Mouse (Mus musculus): ENCODE results near the gene Gm10024. TPM values are rescaled to one million over a fixed set of nuclear protein-coding genes. Genes with fewer than 3 reads are reported as not detected.
"Not testable (repeated sequence)": the region's sequence is repeated elsewhere in the genome, so short reads cannot be mapped to it uniquely, and the experiment has no call there.

Gm10024 gene
- polyA plus RNA-seq, 1 experiment from 2014 or later = not detected

DNA sequence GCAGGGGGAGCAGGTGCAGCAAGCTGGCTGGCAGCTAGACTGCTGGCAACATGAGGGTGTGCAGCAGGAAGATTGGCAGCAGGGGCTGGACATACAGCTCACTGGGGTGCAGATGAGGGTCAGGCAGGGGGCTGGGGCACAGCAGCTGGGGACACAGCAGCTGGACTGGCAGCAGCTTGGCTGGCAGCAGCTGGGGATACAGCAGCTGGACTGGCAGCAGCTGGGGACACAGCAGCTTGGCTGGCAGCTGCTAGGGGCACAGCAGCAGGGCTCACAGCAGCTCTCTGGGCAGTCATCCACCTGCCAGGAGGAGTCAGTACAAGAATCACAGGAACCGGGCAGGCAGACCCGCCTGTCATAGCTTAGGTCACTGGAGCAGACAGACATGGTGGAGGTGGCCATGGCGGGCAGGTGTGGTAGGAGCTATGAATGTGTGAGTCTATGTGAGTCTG, 20.9 kb upstream of the Gm10024 start, which contains the start of gene Gm19402:
Gm19402 (minus strand) TSS at position 402 of the 452 bp plus-strand sequence.
- not testable (repeated sequence) for H3K4me3 ChIP-seq (replicated peaks); H3K27ac ChIP-seq; H3K36me3 ChIP-seq; H3K4me2 ChIP-seq (replicated peaks); H3K9ac ChIP-seq (replicated peaks); H3K9me3 ChIP-seq; ATAC-seq
- Histone ChIP-seq H3K27me3 (peaks cover 29% of the 10 kb centered on the region), H3K4me1 (replicated peaks) (peaks cover 23% of the 10 kb centered on the region)
- WGBS = 60% methylated on average over 3 of the region's 3 CpGs

DNA sequence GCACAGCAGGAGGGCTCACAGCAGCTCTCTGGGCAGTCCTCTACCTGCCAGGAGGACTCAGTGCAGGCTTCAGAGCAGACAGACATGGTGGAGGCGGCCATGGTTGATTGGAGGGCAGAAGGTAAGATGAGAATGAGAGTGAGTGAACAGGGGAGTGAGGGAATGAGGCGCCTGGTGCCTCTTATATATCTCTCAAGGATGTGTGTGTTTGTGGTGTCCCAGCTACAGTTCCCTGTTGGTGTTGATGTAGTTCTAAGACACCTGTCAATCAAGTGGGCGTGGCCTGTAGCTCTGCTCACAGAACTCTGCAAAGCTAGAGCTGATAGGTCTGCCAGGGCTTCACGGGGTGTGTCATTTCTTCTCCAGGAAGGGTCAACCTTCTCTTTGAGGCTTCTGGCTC, 14.1 kb upstream of the Gm10024 start, which contains the start of gene Gm9508:
Gm9508 (minus strand) TSS at position 101 of the 400 bp plus-strand sequence.
- no peaks in the 10 kb centered on the region for H3K27me3 ChIP-seq
- no peak within 1 kb of the TSS for H3K27ac ChIP-seq
- H3K4me2 ChIP-seq (replicated peaks) = no peak within 1 kb of the TSS
- H3K4me1 ChIP-seq (replicated peaks) = no peaks in the 10 kb centered on the region
- 40% methylated on average over 4 of the region's 4 CpGs for WGBS
- ATAC-seq = no peak
- H3K9me3 ChIP-seq = no peaks in the 10 kb centered on the region
- H3K36me3 ChIP-seq = no peaks in the 10 kb centered on the region
- no peak within 1 kb of the TSS for H3K9ac ChIP-seq (replicated peaks)
- no peak within 1 kb of the TSS for H3K4me3 ChIP-seq (replicated peaks)

DNA sequence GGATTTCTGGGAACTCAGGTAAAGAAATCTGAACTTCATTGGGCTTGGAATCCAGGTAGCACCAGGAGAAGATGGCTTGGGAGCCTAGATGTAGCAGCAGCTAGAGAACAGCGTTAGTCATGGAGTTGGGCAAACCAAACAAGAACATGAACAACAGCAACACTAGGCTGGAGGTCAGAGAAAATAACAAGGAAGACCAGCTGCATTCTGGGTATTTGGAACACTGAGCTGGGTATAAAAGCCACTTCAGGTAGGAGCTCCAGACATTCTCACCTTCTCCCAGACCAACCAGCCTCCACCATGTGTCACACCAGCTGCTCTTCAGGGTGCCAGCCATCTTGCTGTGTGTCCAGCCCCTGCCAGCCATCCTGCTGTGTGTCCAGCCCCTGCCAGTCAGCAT, 4.9 kb upstream of the Gm10024 start, which contains the start of gene Gm10272:
Gm10272 (plus strand) TSS at position 301 of the 400 bp plus-strand sequence.
- Histone ChIP-seq H3K4me3 (replicated peaks) (no peak within 1 kb of the TSS), H3K27ac (no peak within 1 kb of the TSS), H3K9ac (replicated peaks) (no peak within 1 kb of the TSS), H3K4me2 (replicated peaks) (no peak within 1 kb of the TSS), H3K9me3 (peaks cover 14% of the 10 kb centered on the region), H3K4me1 (replicated peaks) (no peaks in the 10 kb centered on the region), H3K36me3 (no peaks in the 10 kb centered on the region), H3K27me3 (no peaks in the 10 kb centered on the region)
- 97% methylated on average over 1 of the region's 1 CpGs for WGBS
- no peak for ATAC-seq

GRCm38 (mm10) chr10:77709831-77710230, 1.4 kb upstream of the Gm10024 start:
- H3K4me3 ChIP-seq (replicated peaks) = no peak overlapping the region
- H3K9me3 ChIP-seq = peaks cover 13% of the 10 kb centered on the region
- no peak for ATAC-seq
- no peaks in the 10 kb centered on the region for H3K4me1 ChIP-seq (replicated peaks)
- H3K27me3 ChIP-seq = no peaks in the 10 kb centered on the region
- no peaks in the 10 kb centered on the region for H3K36me3 ChIP-seq
- no peak overlapping the region for H3K27ac ChIP-seq
- 76% methylated on average over 3 of the region's 3 CpGs for WGBS
- H3K9ac ChIP-seq (replicated peaks) = no peak overlapping the region
- H3K4me2 ChIP-seq (replicated peaks) = no peak overlapping the region

- H3K4me3 ChIP-seq (replicated peaks) = no peak overlapping the region
- H3K9ac ChIP-seq (replicated peaks) = no peak overlapping the region
- H3K36me3 ChIP-seq = no peaks in the 10 kb centered on the region
- WGBS = 85% methylated on average over 4 of the region's 4 CpGs
- H3K9me3 ChIP-seq = peaks cover 5% of the 10 kb centered on the region; the same call in 1 of the 2 replicates
- no peaks in the 10 kb centered on the region for H3K27me3 ChIP-seq
- H3K4me2 ChIP-seq (replicated peaks) = no peak overlapping the region
- no peak overlapping the region for H3K27ac ChIP-seq
- ATAC-seq = no peak
- H3K4me1 ChIP-seq (replicated peaks) = no peaks in the 10 kb centered on the region
Observed at GRCm38 (mm10) chr10:77713734-77714133, 2.5 kb downstream of the Gm10024 start.

GRCm38 (mm10) chr10:77715507-77715906, 4.2 kb downstream of the Gm10024 start, which contains the start of gene Gm10142:
Gene Gm10142, plus strand, starts transcription at chr10:77715807.
- H3K4me3 ChIP-seq (replicated peaks) = no peak within 1 kb of the TSS
- H3K27me3 ChIP-seq = no peaks in the 10 kb centered on the region
- H3K9ac ChIP-seq (replicated peaks) = no peak within 1 kb of the TSS
- H3K36me3 ChIP-seq = no peaks in the 10 kb centered on the region
- peaks cover 5% of the 10 kb centered on the region; the same call in 1 of the 2 replicates for H3K9me3 ChIP-seq
- ATAC-seq = no peak
- no peak within 1 kb of the TSS for H3K4me2 ChIP-seq (replicated peaks)
- H3K27ac ChIP-seq = no peak within 1 kb of the TSS
- WGBS = 92% methylated on average over 1 of the region's 1 CpGs
- no peaks in the 10 kb centered on the region for H3K4me1 ChIP-seq (replicated peaks)

DNA sequence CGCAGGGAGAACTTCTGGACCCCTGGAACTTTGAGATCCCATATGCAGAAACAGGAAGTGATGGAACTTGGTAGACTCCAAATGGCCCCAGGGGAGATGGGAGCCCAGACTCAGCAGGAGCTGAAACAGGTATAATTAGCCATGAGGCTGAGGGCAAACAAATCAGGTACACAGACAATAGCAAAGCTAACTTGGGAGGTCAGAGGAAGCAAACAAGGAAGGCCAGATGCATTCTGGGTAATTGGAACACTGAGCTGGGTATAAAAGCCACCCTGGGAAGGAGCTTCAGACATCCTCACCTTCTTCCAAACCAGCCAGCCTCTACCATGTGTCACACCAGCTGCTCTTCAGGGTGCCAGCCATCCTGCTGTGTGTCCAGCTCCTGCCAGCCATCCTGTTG, 9.0 kb downstream of the Gm10024 start, which contains the start of gene Krtap12-1:
Krtap12-1 (plus strand) TSS at position 301 of the 400 bp plus-strand sequence.
- not testable (repeated sequence) for H3K4me2 ChIP-seq (replicated peaks); H3K4me1 ChIP-seq (replicated peaks); H3K27me3 ChIP-seq; H3K9me3 ChIP-seq; H3K4me3 ChIP-seq (replicated peaks); H3K27ac ChIP-seq; H3K36me3 ChIP-seq; H3K9ac ChIP-seq (replicated peaks); ATAC-seq
- WGBS = 93% methylated on average over 1 of the region's 1 CpGs

DNA sequence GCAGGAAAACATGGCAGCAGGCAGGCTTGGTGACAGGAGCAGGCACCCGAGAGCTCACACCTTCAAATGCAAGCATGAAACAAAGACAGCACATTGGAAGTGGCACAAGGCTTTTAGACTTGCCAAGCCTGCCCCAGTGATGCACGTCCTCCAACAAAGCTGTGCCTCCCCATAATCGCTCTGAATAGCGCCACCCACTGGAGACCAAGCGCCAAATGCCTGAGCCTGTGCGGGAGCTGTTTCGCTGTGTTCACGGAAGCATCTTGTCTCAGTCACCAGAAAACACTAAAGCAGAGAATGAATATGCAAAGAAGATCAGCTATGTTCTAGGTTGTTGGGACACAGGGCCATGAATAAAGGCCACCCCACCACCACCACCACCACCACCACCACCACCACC, 13.6 kb downstream of the Gm10024 start:
- H3K4me1 ChIP-seq (replicated peaks) = no peaks in the 10 kb centered on the region
- no peak overlapping the region for H3K9ac ChIP-seq (replicated peaks)
- no peak overlapping the region for H3K4me3 ChIP-seq (replicated peaks)
- H3K36me3 ChIP-seq = no peaks in the 10 kb centered on the region
- no peak for ATAC-seq
- H3K27ac ChIP-seq = no peak overlapping the region
- no peak overlapping the region for H3K4me2 ChIP-seq (replicated peaks)
- WGBS = 75% methylated on average over 8 of the region's 8 CpGs
- H3K9me3 ChIP-seq = no peaks in the 10 kb centered on the region
- no peaks in the 10 kb centered on the region for H3K27me3 ChIP-seq

DNA sequence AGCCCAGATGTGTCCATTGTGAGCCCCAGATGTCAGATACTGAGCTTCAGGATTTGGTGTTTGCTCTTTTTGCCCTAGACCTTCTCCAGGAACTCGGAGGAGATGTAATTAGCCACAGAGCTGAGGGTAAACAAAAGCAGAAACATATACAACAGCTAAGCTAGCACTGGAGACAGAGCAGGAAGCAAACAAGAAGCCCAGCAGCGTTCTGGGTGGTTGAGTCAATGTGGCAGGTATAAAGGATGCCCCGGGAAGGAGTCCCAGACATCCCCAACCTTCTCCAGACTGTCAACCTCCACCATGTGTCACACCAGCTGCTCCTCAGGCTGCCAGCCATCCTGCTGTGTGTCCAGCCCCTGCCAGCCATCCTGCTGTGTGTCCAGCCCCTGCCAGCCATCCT, 14.9 kb downstream of the Gm10024 start, which contains the start of gene Gm10100:
Gm10100 (plus strand) TSS at position 301 of the 400 bp plus-strand sequence.
- Histone ChIP-seq H3K36me3 (no peaks in the 10 kb centered on the region), H3K4me3 (replicated peaks) (no peak within 1 kb of the TSS), H3K9ac (replicated peaks) (no peak within 1 kb of the TSS), H3K4me1 (replicated peaks) (no peaks in the 10 kb centered on the region), H3K9me3 (no peaks in the 10 kb centered on the region), H3K27me3 (no peaks in the 10 kb centered on the region), H3K27ac (no peak within 1 kb of the TSS), H3K4me2 (replicated peaks) (no peak within 1 kb of the TSS)
- no peak for ATAC-seq
- 45% methylated on average over 3 of the region's 3 CpGs for WGBS

DNA sequence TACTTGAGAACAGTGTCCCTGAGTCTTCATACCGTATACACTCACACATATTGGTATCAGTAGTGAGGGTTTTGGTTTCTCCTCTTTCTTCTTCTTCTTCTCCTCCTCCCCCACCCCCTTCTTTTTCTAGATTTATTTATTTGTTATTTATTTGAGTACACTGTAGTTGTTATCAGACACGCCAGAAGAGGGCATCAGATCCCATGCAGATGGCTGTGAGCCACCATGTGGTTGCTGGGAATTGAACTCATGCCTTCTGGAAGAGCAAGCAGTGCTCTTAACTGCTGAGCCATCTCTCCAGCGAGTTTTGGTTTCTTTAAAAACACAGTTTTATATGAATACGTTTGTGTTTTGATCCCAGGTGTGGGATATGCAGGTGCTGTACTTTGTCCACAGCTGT, 17.0 kb downstream of the Gm10024 start:
- H3K4me3 ChIP-seq (replicated peaks) = no peak overlapping the region
- H3K36me3 ChIP-seq = no peaks in the 10 kb centered on the region
- WGBS = 62% methylated on average over 4 of the region's 4 CpGs
- no peaks in the 10 kb centered on the region for H3K27me3 ChIP-seq
- no peak overlapping the region for H3K4me2 ChIP-seq (replicated peaks)
- no peak overlapping the region for H3K27ac ChIP-seq
- ATAC-seq = no peak
- H3K9ac ChIP-seq (replicated peaks) = no peak overlapping the region
- no peaks in the 10 kb centered on the region for H3K9me3 ChIP-seq
- no peaks in the 10 kb centered on the region for H3K4me1 ChIP-seq (replicated peaks)

- WGBS = 52% methylated on average over 4 of the region's 4 CpGs
- ATAC-seq = no peak
Observed at GRCm38 (mm10) chr10:77729241-77729640, 18.0 kb downstream of the Gm10024 start.

GRCm38 (mm10) chr10:77735928-77736327, 24.7 kb downstream of the Gm10024 start:
- Histone ChIP-seq H3K4me3 (replicated peaks) (no peak overlapping the region), H3K4me2 (replicated peaks) (no peak overlapping the region), H3K36me3 (no peaks in the 10 kb centered on the region), H3K27ac (no peak overlapping the region), H3K9ac (replicated peaks) (no peak overlapping the region), H3K27me3 (no peaks in the 10 kb centered on the region), H3K4me1 (replicated peaks) (peaks cover 6% of the 10 kb centered on the region), H3K9me3 (no peaks in the 10 kb centered on the region)
- no peak for ATAC-seq
- WGBS = 94% methylated on average over 1 of the region's 1 CpGs

More at GRCm38 (mm10) chr10:77729241-77729640, 18.0 kb downstream of the Gm10024 start:
- Histone ChIP-seq H3K9ac (replicated peaks) (no peak overlapping the region), H3K4me2 (replicated peaks) (no peak overlapping the region), H3K27ac (no peak overlapping the region), H3K36me3 (no peaks in the 10 kb centered on the region), H3K27me3 (no peaks in the 10 kb centered on the region), H3K9me3 (no peaks in the 10 kb centered on the region), H3K4me1 (replicated peaks) (no peaks in the 10 kb centered on the region), H3K4me3 (replicated peaks) (no peak overlapping the region)

DNA sequence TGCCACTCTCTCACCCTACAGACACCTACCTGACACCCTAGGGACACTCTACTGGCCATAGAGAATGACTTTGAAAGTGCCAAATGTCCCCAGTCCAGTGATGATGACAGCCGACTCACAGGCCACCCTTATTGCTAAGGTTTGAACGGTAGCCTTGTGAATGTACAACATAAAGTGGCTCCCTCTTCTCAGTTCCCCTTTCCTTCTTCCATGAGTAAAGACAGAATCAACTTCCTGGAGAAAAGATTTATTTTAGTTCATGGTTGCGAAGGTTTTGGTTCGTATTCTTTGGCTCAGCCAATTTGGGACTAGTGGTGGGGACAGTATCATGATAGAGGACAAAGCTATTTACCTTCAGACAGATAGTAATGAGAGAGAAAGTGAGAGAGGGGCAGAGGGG, 27.7 kb downstream of the Gm10024 start:
- 90% methylated on average over 4 of the region's 4 CpGs for WGBS
- Histone ChIP-seq H3K27me3 (no peaks in the 10 kb centered on the region), H3K9ac (replicated peaks) (no peak overlapping the region), H3K36me3 (no peaks in the 10 kb centered on the region), H3K27ac (no peak overlapping the region), H3K9me3 (no peaks in the 10 kb centered on the region), H3K4me1 (replicated peaks) (peaks cover 6% of the 10 kb centered on the region), H3K4me2 (replicated peaks) (no peak overlapping the region), H3K4me3 (replicated peaks) (no peak overlapping the region)
- no peak for ATAC-seq
